Mouse (Mus musculus) midbrain, embryonic 11.5 days (tissue): Measurements from ENCODE around the gene Brpf1. TPM values are rescaled to one million over a fixed set of nuclear protein-coding genes. Genes with fewer than 3 reads are reported as not detected.

ENCODE experiments used
- polyA plus RNA-seq: library from polyadenylated mRNA; unstranded; fragments of >200 nt; fragmentation: Nextera tagmentation; extraction: Ambion mirVana; gene quantifications from 2 replicates; pipeline ENCODE4 v1.2.1, GENCODE M21; 2014

Gene Brpf1
- polyA plus RNA-seq, 1 experiment from 2014 or later: 22.8 TPM

Other genes with a start within 250 kb of the Brpf1 start
- gene Setd5, start 229.8 kb upstream of the Brpf1 start, polyA plus RNA-seq: 75.0 and 75.5 TPM in 2 replicates
- gene Lhfpl4, start 111.8 kb upstream of the Brpf1 start, polyA plus RNA-seq: 7.6 TPM in 2 replicates
- gene Mtmr14, start 69.3 kb upstream of the Brpf1 start, polyA plus RNA-seq: 44.2 and 46.3 TPM in 2 replicates
- gene Cpne9, start 24.8 kb upstream of the Brpf1 start, polyA plus RNA-seq: 0.07 and 0.08 TPM in 2 replicates
- 12.2 and 13.8 TPM in 2 replicates for gene Ogg1, start 19.8 kb downstream of the Brpf1 start, polyA plus RNA-seq
- gene Camk1, start 36.8 kb downstream of the Brpf1 start, polyA plus RNA-seq: 61.6 and 65.4 TPM in 2 replicates
- 59.3 and 62.4 TPM in 2 replicates for gene Tada3, start 70.7 kb downstream of the Brpf1 start, polyA plus RNA-seq
- gene Arpc4, start 71.0 kb downstream of the Brpf1 start, polyA plus RNA-seq: 188 and 208 TPM in 2 replicates
- gene Ttll3, start 82.1 kb downstream of the Brpf1 start, polyA plus RNA-seq: 3.0 TPM in 2 replicates
- 26.6 and 32.0 TPM in 2 replicates for gene Rpusd3, start 112.2 kb downstream of the Brpf1 start, polyA plus RNA-seq
- not detected in 2 replicates for gene Cidec, start 128.6 kb downstream of the Brpf1 start, polyA plus RNA-seq
- gene Jagn1, start 135.4 kb downstream of the Brpf1 start, polyA plus RNA-seq: 73.1 and 75.0 TPM in 2 replicates
- 0.19 and 0.40 TPM in 2 replicates for gene Il17re, start 151.3 kb downstream of the Brpf1 start, polyA plus RNA-seq
- 2.7 and 3.1 TPM in 2 replicates for gene Il17rc, start 164.3 kb downstream of the Brpf1 start, polyA plus RNA-seq
- 29.2 and 29.9 TPM in 2 replicates for gene Creld1, start 176.2 kb downstream of the Brpf1 start, polyA plus RNA-seq
- 0.97 and 1.1 TPM in 2 replicates for gene Prrt3, start 194.8 kb downstream of the Brpf1 start, polyA plus RNA-seq
- gene Emc3, start 224.5 kb downstream of the Brpf1 start, polyA plus RNA-seq: 88.4 and 90.0 TPM in 2 replicates
- gene Fancd2, start 224.5 kb downstream of the Brpf1 start, polyA plus RNA-seq: 13.5 and 15.6 TPM in 2 replicates